Mouse (Mus musculus): ENCODE data around the gene Ube2l3. TPM values are rescaled to one million over a fixed set of nuclear protein-coding genes. Genes with fewer than 3 reads are reported as not detected.
A peak's percentile ranks its signal among the peaks of the same experiment; 100 is the strongest.

The Ube2l3 gene
- polyA plus RNA-seq, 1 experiment from 2014 or later: 377 TPM

GRCm38 (mm10) chr16:17216934-17217633 is 14.6 kb upstream of the Ube2l3 start:
- Histone ChIP-seq H3K4me2 (no peak overlapping the region), H3K4me1 (replicated peaks; ENCODE audit: control insufficient read depth, insufficient read depth, low read length) (peaks cover 13% of the 10 kb centered on the region), H3K9ac (ENCODE audit: low read depth, low read length) (no peak overlapping the region), H3K9me3 (ENCODE audit: control insufficient read depth, low read length) (no peaks in the 10 kb centered on the region), H3K4me3 (ENCODE audit: low read depth, low read length) (no peak overlapping the region), H3K36me3 (ENCODE audit: control insufficient read depth, insufficient read depth, low read length) (no peaks in the 10 kb centered on the region), H3K27me3 (replicated peaks; ENCODE audit: control insufficient read depth, insufficient read depth, low read length) (0 out of 2 replicates have a peak, but pooled peaks cover under 1% of the 10 kb centered on the region), H3K27ac (ENCODE audit: low read depth, low read length) (no peak overlapping the region)
- ATAC-seq (replicated peaks; ENCODE audit: low FRiP score) (no peak), DNase-seq (ENCODE audit: low spot score) (no peak)
- 59% methylated on average over 8 of the region's 8 CpGs for WGBS

GRCm38 (mm10) chr16:17209981-17210838 is 7.8 kb upstream of the Ube2l3 start:
- 11% methylated on average over 48 of the region's 48 CpGs for WGBS
- peak overlapping the region; percentile 73 for H3K9ac ChIP-seq (ENCODE audit: low read depth, low read length)
- no peaks in the 10 kb centered on the region for H3K36me3 ChIP-seq (ENCODE audit: control insufficient read depth, insufficient read depth, low read length)
- peaks cover 18% of the 10 kb centered on the region for H3K4me1 ChIP-seq (replicated peaks; ENCODE audit: control insufficient read depth, insufficient read depth, low read length)
- peak; percentile 88 for DNase-seq (ENCODE audit: low spot score)
- ATAC-seq (replicated peaks; ENCODE audit: low FRiP score): peak; percentile 83
- no peaks in the 10 kb centered on the region for H3K9me3 ChIP-seq (ENCODE audit: control insufficient read depth, low read length)
- H3K4me3 ChIP-seq (ENCODE audit: low read depth, low read length): peak overlapping the region; percentile 75
- peaks cover 12% of the 10 kb centered on the region for H3K27me3 ChIP-seq (replicated peaks; ENCODE audit: control insufficient read depth, insufficient read depth, low read length)
- no peak overlapping the region for H3K27ac ChIP-seq (ENCODE audit: low read depth, low read length)
- peak overlapping the region; percentile 100 for H3K4me2 ChIP-seq

GRCm38 (mm10) chr16:17209404-17209960 is 7.0 kb upstream of the Ube2l3 start:
- Histone ChIP-seq H3K27ac (ENCODE audit: low read depth, low read length) (no peak overlapping the region), H3K36me3 (ENCODE audit: control insufficient read depth, insufficient read depth, low read length) (no peaks in the 10 kb centered on the region), H3K4me2 (peak overlapping the region; percentile 100), H3K4me3 (ENCODE audit: low read depth, low read length) (peak overlapping the region; percentile 75), H3K9me3 (ENCODE audit: control insufficient read depth, low read length) (no peaks in the 10 kb centered on the region), H3K4me1 (replicated peaks; ENCODE audit: control insufficient read depth, insufficient read depth, low read length) (peaks cover 18% of the 10 kb centered on the region), H3K27me3 (replicated peaks; ENCODE audit: control insufficient read depth, insufficient read depth, low read length) (peaks cover 12% of the 10 kb centered on the region), H3K9ac (ENCODE audit: low read depth, low read length) (peak overlapping the region; percentile 73)
- WGBS: 2% methylated on average over 37 of the region's 37 CpGs
- ATAC-seq (replicated peaks; ENCODE audit: low FRiP score): peak; percentile 40
- no peak for DNase-seq (ENCODE audit: low spot score)

- Histone ChIP-seq H3K36me3 (ENCODE audit: control insufficient read depth, insufficient read depth, low read length) (no peaks in the 10 kb centered on the region), H3K9me3 (ENCODE audit: control insufficient read depth, low read length) (no peaks in the 10 kb centered on the region), H3K27ac (ENCODE audit: low read depth, low read length) (peak within 1 kb of the TSS; percentile 38), H3K4me2 (peak within 1 kb of the TSS; percentile 100), H3K4me1 (replicated peaks; ENCODE audit: control insufficient read depth, insufficient read depth, low read length) (peaks cover 18% of the 10 kb centered on the region), H3K4me3 (ENCODE audit: low read depth, low read length) (peak within 1 kb of the TSS; percentile 75), H3K27me3 (replicated peaks; ENCODE audit: control insufficient read depth, insufficient read depth, low read length) (peaks cover 12% of the 10 kb centered on the region), H3K9ac (ENCODE audit: low read depth, low read length) (peak within 1 kb of the TSS; percentile 73)
- under 1% methylated on average over 85 of the region's 85 CpGs for WGBS
- DNase-seq (ENCODE audit: low spot score) (peak; percentile 88), ATAC-seq (replicated peaks; ENCODE audit: low FRiP score) (peak; percentile 66)
Observed at GRCm38 (mm10) chr16:17208389-17209361, 6.2 kb upstream of the Ube2l3 start, which contains the start of gene Rimbp3. Gene Rimbp3, plus strand, starts transcription at chr16:17208603.

- Histone ChIP-seq H3K27ac (ENCODE audit: low read depth, low read length) (no peak overlapping the region), H3K36me3 (ENCODE audit: control insufficient read depth, insufficient read depth, low read length) (no peaks in the 10 kb centered on the region), H3K9ac (ENCODE audit: low read depth, low read length) (no peak overlapping the region), H3K9me3 (ENCODE audit: control insufficient read depth, low read length) (no peaks in the 10 kb centered on the region), H3K27me3 (replicated peaks; ENCODE audit: control insufficient read depth, insufficient read depth, low read length) (peaks cover 6% of the 10 kb centered on the region), H3K4me2 (no peak overlapping the region), H3K4me1 (replicated peaks; ENCODE audit: control insufficient read depth, insufficient read depth, low read length) (peaks cover 16% of the 10 kb centered on the region), H3K4me3 (ENCODE audit: low read depth, low read length) (no peak overlapping the region)
- no peak for ATAC-seq (replicated peaks; ENCODE audit: low FRiP score)
- no peak for DNase-seq (ENCODE audit: low spot score)
- WGBS: 3% methylated on average over 6 of the region's 6 CpGs
Observed at GRCm38 (mm10) chr16:17204990-17205389, 2.5 kb upstream of the Ube2l3 start.

- Histone ChIP-seq H3K4me1 (replicated peaks; ENCODE audit: control insufficient read depth, insufficient read depth, low read length) (peaks cover 11% of the 10 kb centered on the region), H3K4me3 (ENCODE audit: low read depth, low read length) (no peak overlapping the region), H3K36me3 (ENCODE audit: control insufficient read depth, insufficient read depth, low read length) (peaks cover 8% of the 10 kb centered on the region; the same call in 1 of the 2 replicates), H3K27me3 (replicated peaks; ENCODE audit: control insufficient read depth, insufficient read depth, low read length) (peaks cover 6% of the 10 kb centered on the region), H3K9ac (ENCODE audit: low read depth, low read length) (no peak overlapping the region), H3K9me3 (ENCODE audit: control insufficient read depth, low read length) (no peaks in the 10 kb centered on the region), H3K27ac (ENCODE audit: low read depth, low read length) (no peak overlapping the region), H3K4me2 (no peak overlapping the region)
- DNase-seq (ENCODE audit: low spot score) (no peak), ATAC-seq (replicated peaks; ENCODE audit: low FRiP score) (0 out of 2 replicates have a peak, but pooled peaks have one; percentile 13)
- 65% methylated on average over 2 of the region's 2 CpGs for WGBS
Observed at GRCm38 (mm10) chr16:17201977-17202376, 472 bp downstream of the Ube2l3 start.

GRCm38 (mm10) chr16:17200953-17201707 is 1.3 kb downstream of the Ube2l3 start:
- under 1% methylated on average over 72 of the region's 72 CpGs for WGBS
- Histone ChIP-seq H3K9me3 (ENCODE audit: control insufficient read depth, low read length) (no peaks in the 10 kb centered on the region), H3K4me1 (replicated peaks; ENCODE audit: control insufficient read depth, insufficient read depth, low read length) (peaks cover 11% of the 10 kb centered on the region), H3K27me3 (replicated peaks; ENCODE audit: control insufficient read depth, insufficient read depth, low read length) (peaks cover 3% of the 10 kb centered on the region), H3K4me2 (peak overlapping the region; percentile 80), H3K9ac (ENCODE audit: low read depth, low read length) (peak overlapping the region; percentile 97), H3K36me3 (ENCODE audit: control insufficient read depth, insufficient read depth, low read length) (peaks cover 8% of the 10 kb centered on the region; the same call in 1 of the 2 replicates), H3K4me3 (ENCODE audit: low read depth, low read length) (peak overlapping the region; percentile 95), H3K27ac (ENCODE audit: low read depth, low read length) (peak overlapping the region; percentile 79)
- ATAC-seq (replicated peaks; ENCODE audit: low FRiP score): peak; percentile 87
- DNase-seq (ENCODE audit: low spot score): peak; percentile 85

All from liver, embryonic 11.5 days (tissue).